Mouse (Mus musculus) regulatory T cell (primary cell): Measurements from ENCODE around the gene Pcsk1.

Experiments used
- in situ Hi-C: fragments of 300-600 bp; cut with MboI, MseI; formaldehyde crosslinking; loops from one replicate; pipeline ENCODE4 v1.15.1; 2025; ENCODE audit warnings: high pct_unique_total_duplicates

The Pcsk1 gene

GRCm38 (mm10) chr13:75089721-75090410 lies at the start of gene Pcsk1:
Gene Pcsk1, plus strand, starts transcription at chr13:75089826.
- in situ Hi-C loops: no loop called here

DNA sequence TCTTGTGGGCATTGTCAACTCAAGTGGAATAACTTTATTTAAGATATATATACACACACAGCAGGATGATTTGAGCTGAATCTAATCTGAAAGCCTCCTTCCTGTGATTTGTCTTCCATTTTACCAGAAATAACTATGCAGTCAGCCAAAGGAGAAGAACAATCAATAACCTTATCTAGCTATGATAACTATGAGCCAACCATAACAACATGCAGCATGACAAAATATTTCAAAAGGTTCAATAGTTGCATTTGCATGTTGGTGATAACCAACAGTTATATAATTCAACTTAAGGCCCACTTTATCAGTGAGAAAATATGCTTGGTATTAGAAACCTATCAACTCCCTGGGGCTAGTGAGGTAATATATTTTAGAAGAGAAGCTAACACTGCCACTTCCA lies 30.8 kb upstream of the Pcsk1 start:
- in situ Hi-C loops: no loop called here

DNA sequence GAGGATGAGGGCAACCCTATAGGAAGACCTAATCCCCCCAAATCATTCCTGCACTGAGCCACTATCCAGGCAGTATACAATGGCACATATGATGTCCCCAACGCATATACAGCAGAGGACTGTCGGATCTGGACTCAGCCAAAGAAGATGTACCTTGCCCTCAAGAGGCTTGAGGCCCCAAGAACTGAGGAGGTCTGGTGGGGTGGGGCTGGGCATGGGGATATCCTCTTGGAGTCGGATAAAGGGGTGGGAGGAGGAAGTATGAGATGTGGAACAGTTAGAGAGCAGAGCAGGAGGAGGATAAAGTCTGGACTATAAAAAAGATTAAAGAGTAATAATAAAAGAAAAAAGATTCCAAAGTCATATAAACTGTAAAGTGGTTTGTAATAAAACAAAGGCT lies 25.7 kb upstream of the Pcsk1 start:
- in situ Hi-C loops: no loop called here

DNA sequence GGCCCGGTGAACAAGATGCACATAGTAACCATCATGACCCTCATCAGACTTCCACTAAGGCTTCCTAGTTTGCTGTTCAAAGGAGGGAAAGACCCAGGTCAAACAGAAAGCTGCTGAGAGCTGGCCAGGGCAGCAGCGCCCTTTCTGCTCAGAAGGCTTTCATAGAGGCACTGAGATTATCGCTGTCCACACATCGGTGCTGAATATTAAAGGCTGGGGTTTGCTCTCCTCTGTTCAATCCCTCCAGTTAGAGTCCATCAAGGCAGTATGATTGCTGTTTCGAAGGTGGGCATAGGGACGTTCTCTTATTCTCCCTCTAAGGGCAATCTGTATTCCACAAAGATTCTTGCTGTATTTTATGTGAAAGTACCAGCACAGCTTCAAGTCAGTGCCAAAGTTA lies 1.0 kb upstream of the Pcsk1 start:
- in situ Hi-C loops: no loop called here

DNA sequence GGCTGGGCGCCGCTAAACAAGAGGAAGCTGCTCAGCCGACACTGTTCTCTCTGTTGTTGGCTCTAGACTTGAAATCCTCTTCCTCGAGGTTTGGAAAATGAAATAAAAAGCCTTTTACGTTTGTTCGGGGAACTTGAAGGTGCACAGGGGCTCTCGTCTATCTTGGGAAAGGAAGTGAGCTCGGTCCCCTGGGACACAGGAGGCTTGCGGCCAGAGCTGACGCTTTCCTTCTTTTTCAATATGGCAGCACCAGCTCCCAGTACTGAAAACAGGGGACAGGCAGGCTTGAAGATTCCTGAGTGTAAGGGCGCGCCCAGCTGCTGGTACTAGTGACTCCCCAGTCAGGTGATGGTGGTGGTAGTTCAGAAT lies 769 bp downstream of the Pcsk1 start:
- in situ Hi-C loops: no loop called here

DNA sequence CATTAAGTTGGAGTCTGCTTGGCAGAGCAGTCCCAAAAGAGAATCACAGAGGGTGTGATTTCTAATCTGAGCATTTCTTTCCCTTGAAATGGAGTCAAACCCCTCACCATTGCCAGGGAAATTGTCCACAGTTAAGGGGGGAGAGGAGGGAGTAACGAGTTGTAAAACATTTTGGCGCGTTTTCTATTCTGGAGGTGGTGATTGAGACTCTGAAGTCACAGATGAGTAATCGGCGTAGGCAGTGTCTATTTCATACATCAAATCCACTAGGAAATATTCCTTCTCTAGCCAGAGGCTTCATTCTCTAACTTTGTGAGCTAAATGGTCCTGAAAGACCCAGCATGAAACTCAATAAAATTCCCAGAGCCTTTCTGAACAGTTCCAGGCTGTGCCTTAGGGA lies 1.4 kb downstream of the Pcsk1 start:
- in situ Hi-C loops: no loop called here

GRCm38 (mm10) chr13:75095487-75095886 lies 5.9 kb downstream of the Pcsk1 start:
- in situ Hi-C loops: no loop called here

DNA sequence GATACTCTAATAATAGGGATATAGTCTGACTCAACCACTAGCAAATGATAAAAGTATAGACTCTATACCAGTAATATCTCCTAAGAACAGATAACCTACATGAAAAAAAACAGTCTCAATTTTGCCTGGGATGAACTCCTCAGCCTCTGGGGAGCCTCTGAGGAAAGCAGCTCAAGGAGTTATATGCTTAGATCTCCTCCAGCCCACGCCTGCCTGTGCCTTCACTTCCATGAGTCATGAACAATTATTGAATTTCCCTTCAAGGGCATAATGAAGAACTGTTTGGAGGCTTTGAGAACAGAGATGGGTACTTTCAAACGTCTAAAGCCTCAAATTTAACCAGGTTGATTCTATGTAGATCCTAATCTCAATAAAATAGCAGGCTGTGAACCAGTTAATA lies 23.5 kb downstream of the Pcsk1 start:
- in situ Hi-C loops: no loop called here

DNA sequence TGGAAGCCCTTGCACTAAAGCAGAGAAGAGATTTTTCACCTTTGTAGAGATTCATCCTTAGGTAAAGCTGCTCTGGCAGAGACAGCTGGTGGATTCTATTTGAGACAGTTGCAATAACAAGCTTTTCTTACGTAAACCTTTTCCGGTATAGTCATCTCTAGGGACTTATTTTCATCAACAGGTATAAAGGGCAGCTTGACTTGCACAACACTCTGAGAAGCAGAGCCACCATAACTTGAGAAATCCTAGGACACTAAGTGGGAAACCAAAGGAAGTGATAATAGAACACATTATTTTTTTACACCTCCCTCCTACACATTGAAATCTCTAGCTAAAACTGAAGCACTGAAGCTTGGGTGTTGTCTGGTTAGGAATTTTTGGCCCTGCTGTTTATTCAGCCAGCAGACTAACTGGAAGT lies 24.4 kb downstream of the Pcsk1 start:
- in situ Hi-C loops: no loop called here

- in situ Hi-C loops: no loop called here
Observed at GRCm38 (mm10) chr13:75114838-75115237, 25.2 kb downstream of the Pcsk1 start.

- in situ Hi-C loops: no loop called here
Observed at GRCm38 (mm10) chr13:75135833-75136232, 46.2 kb downstream of the Pcsk1 start.

DNA sequence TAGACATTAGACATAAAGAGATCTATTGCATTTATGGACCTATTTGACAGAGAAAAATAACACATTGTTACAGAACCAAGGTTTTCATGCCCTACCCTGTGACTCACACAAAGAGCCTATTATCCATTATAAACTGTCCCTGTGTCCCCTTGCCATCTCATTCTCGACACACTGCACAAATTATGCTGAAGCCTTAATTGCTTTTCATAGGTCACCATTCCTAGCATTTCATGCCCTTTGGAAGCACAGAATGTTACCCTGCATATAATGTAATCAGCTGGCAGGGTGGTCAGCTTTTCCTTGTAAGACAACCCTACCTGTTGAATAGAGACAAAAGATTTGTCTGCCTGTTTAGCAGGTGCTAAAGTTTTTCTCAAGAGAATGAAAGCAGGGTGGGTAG lies 71.0 kb downstream of the Pcsk1 start:
- in situ Hi-C loops: no loop called here

- in situ Hi-C loops: no loop called here
Observed at GRCm38 (mm10) chr13:75163408-75163807, 73.8 kb downstream of the Pcsk1 start.
